Mouse (Mus musculus) heart, postnatal 0 days (tissue): ENCODE measurements around the gene Srsf4.

Experiments
- CTCF ChIP-seq: IDR thresholded peaks from 2 replicates; pipeline ENCODE4 v1.5.1; 2016; ENCODE audit warnings: antibody characterized with exemption, control low read depth, low read depth
- EP300 ChIP-seq: IDR thresholded peaks from 2 replicates; pipeline ENCODE4 v1.6.1; 2016; ENCODE audit warnings: antibody characterized with exemption, low read depth

DNA sequence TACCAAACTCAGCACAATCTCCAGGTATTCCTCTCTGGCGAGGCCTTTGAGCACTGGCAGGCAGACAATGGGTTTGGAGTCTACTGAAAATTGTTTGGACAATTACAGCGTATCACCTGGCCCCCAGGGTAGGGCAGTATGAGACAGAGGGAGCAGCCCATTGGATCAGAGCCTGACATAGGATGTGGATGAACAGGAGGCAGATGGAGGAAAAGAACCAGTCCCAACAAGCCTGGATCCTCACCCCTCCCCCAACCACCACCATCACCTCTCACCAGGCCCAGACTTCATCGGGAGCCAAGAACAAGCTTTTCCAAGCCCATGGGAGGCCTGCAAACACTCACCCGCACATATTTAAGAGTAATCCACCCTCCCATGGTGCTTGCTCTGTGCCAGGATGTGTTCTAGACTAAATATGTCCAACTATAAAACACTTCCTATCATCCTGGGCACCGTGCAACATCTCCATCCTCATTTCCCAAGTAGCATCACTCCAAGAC, 41.8 kb upstream of the Srsf4 start:
- TF ChIP-seq CTCF, result no peak
- TF ChIP-seq EP300, result no peak
